Mouse (Mus musculus): ENCODE measurements around the gene Myo7a. TPM values are rescaled to one million over a fixed set of nuclear protein-coding genes. Genes with fewer than 3 reads are reported as not detected.
A peak's percentile ranks its signal among the peaks of the same experiment; 100 is the strongest.

Myo7a gene
- polyA plus RNA-seq, 1 experiment: not detected

GRCm38 (mm10) chr7:98066229-98066628 is 53.1 kb downstream of the Myo7a start:
- WGBS: 88% methylated on average over 11 of the region's 11 CpGs
- Histone ChIP-seq H3K27ac (ENCODE audit: insufficient read depth, low read depth, low read length) (no peak overlapping the region), H3K4me3 (ENCODE audit: insufficient read depth, low read depth, low read length) (no peak overlapping the region), H3K4me1 (ENCODE audit: control insufficient read depth, insufficient read depth, low read length) (no peaks in the 10 kb centered on the region)
- no peak for TF ChIP-seq CTCF (IDR thresholded peaks at IDR 0.05; ENCODE audit: insufficient read depth, low read depth, low read length)
- no peak for TF ChIP-seq POLR2A (IDR thresholded peaks at IDR 0.05; ENCODE audit: insufficient read depth, low read depth, low read length)

DNA sequence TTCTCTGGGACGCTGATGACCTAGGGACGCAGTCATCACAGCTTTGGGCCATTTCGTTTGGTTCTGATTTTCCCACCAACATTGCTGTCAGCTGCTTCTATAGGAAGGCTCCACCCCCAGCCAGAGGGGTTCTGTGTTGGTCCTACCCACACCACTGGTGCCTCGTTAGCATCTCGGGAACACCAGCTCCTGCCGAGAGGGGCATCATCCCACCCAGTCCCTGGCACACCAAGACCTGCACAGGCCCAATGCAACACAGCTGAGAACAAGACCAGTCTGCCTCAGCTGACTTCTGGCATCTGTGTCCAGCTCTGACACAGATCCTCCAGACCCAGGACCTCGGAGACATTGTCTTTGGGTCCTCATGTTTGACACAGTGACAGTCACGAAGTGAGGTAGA is 64.4 kb downstream of the Myo7a start:
- no peak for TF ChIP-seq CTCF (IDR thresholded peaks at IDR 0.05; ENCODE audit: insufficient read depth, low read depth, low read length)
- no peak for TF ChIP-seq POLR2A (IDR thresholded peaks at IDR 0.05; ENCODE audit: insufficient read depth, low read depth, low read length)
- H3K4me3 ChIP-seq (ENCODE audit: insufficient read depth, low read depth, low read length): no peak overlapping the region
- H3K4me1 ChIP-seq (ENCODE audit: control insufficient read depth, insufficient read depth, low read length): no peaks in the 10 kb centered on the region
- WGBS: 82% methylated on average over 8 of the region's 8 CpGs
- no peak overlapping the region for H3K27ac ChIP-seq (ENCODE audit: insufficient read depth, low read depth, low read length)

GRCm38 (mm10) chr7:98054461-98054860 is 64.9 kb downstream of the Myo7a start:
- no peak overlapping the region for H3K27ac ChIP-seq (ENCODE audit: insufficient read depth, low read depth, low read length)
- no peak for TF ChIP-seq POLR2A (IDR thresholded peaks at IDR 0.05; ENCODE audit: insufficient read depth, low read depth, low read length)
- TF ChIP-seq CTCF (IDR thresholded peaks at IDR 0.05; ENCODE audit: insufficient read depth, low read depth, low read length): no peak
- H3K4me1 ChIP-seq (ENCODE audit: control insufficient read depth, insufficient read depth, low read length): no peaks in the 10 kb centered on the region
- 93% methylated on average over 9 of the region's 9 CpGs for WGBS
- no peak overlapping the region for H3K4me3 ChIP-seq (ENCODE audit: insufficient read depth, low read depth, low read length)

GRCm38 (mm10) chr7:98051980-98052379 is 67.3 kb downstream of the Myo7a start:
- Histone ChIP-seq H3K27ac (ENCODE audit: insufficient read depth, low read depth, low read length) (no peak overlapping the region), H3K4me1 (ENCODE audit: control insufficient read depth, insufficient read depth, low read length) (no peaks in the 10 kb centered on the region), H3K4me3 (ENCODE audit: insufficient read depth, low read depth, low read length) (no peak overlapping the region)
- TF ChIP-seq CTCF (IDR thresholded peaks at IDR 0.05; ENCODE audit: insufficient read depth, low read depth, low read length): peak; percentile 42; the same call in 1 of the 2 replicates
- no peak for TF ChIP-seq POLR2A (IDR thresholded peaks at IDR 0.05; ENCODE audit: insufficient read depth, low read depth, low read length)
- WGBS: 26% methylated on average over 8 of the region's 8 CpGs

GRCm38 (mm10) chr7:98048101-98048824 is 71.1 kb downstream of the Myo7a start:
- H3K4me1 ChIP-seq (ENCODE audit: control insufficient read depth, insufficient read depth, low read length): no peaks in the 10 kb centered on the region
- TF ChIP-seq CTCF (IDR thresholded peaks at IDR 0.05; ENCODE audit: insufficient read depth, low read depth, low read length): no peak
- no peak for TF ChIP-seq POLR2A (IDR thresholded peaks at IDR 0.05; ENCODE audit: insufficient read depth, low read depth, low read length)
- H3K27ac ChIP-seq (ENCODE audit: insufficient read depth, low read depth, low read length): no peak overlapping the region
- 84% methylated on average over 9 of the region's 9 CpGs for WGBS
- no peak overlapping the region for H3K4me3 ChIP-seq (ENCODE audit: insufficient read depth, low read depth, low read length)

GRCm38 (mm10) chr7:98002617-98003016 is 116.7 kb downstream of the Myo7a start:
- TF ChIP-seq POLR2A (IDR thresholded peaks at IDR 0.05; ENCODE audit: insufficient read depth, low read depth, low read length) (no peak), CTCF (IDR thresholded peaks at IDR 0.05; ENCODE audit: insufficient read depth, low read depth, low read length) (no peak)
- no peak overlapping the region for H3K4me3 ChIP-seq (ENCODE audit: insufficient read depth, low read depth, low read length)
- H3K4me1 ChIP-seq (ENCODE audit: control insufficient read depth, insufficient read depth, low read length): no peaks in the 10 kb centered on the region
- H3K27ac ChIP-seq (ENCODE audit: insufficient read depth, low read depth, low read length): no peak overlapping the region
- WGBS: 91% methylated on average over 7 of the region's 7 CpGs

Other genes with a start within 250 kb of the Myo7a start
- not detected in 2 replicates for gene Gdpd4, start 199.6 kb downstream of the Myo7a start, polyA plus RNA-seq (2012; ENCODE audit: insufficient read depth, insufficient read length, low replicate concordance, missing spikeins)
- gene Omp, start 26.0 kb upstream of the Myo7a start, polyA plus RNA-seq (2012; ENCODE audit: insufficient read depth, insufficient read length, low replicate concordance, missing spikeins): not detected in 2 replicates
- gene Capn5, start 58.8 kb upstream of the Myo7a start, polyA plus RNA-seq (2012; ENCODE audit: insufficient read depth, insufficient read length, low replicate concordance, missing spikeins): not detected in 2 replicates
- not detected in 2 replicates for gene B3gnt6, start 80.0 kb upstream of the Myo7a start, polyA plus RNA-seq (2012; ENCODE audit: insufficient read depth, insufficient read length, low replicate concordance, missing spikeins)
- gene Acer3, start 201.7 kb upstream of the Myo7a start, polyA plus RNA-seq (2012; ENCODE audit: insufficient read depth, insufficient read length, low replicate concordance, missing spikeins): not detected in 2 replicates
- gene Tsku, start 241.8 kb upstream of the Myo7a start, polyA plus RNA-seq (2012; ENCODE audit: insufficient read depth, insufficient read length, low replicate concordance, missing spikeins): not detected in 2 replicates